Mouse (Mus musculus): ENCODE data around the gene Hist2h3b.
"Not testable (repeated sequence)": the region's sequence is repeated elsewhere in the genome, so short reads cannot be mapped to it uniquely, and the experiment has no call there.

Hist2h3b gene

GRCm38 (mm10) chr3:96238954-96239793 is 29.3 kb upstream of the Hist2h3b start, which contains the start of gene Hist2h3c2:
Hist2h3c2 (minus strand) TSS chr3:96239127.
- DNase-seq = peak; percentile 42 to 73

DNA sequence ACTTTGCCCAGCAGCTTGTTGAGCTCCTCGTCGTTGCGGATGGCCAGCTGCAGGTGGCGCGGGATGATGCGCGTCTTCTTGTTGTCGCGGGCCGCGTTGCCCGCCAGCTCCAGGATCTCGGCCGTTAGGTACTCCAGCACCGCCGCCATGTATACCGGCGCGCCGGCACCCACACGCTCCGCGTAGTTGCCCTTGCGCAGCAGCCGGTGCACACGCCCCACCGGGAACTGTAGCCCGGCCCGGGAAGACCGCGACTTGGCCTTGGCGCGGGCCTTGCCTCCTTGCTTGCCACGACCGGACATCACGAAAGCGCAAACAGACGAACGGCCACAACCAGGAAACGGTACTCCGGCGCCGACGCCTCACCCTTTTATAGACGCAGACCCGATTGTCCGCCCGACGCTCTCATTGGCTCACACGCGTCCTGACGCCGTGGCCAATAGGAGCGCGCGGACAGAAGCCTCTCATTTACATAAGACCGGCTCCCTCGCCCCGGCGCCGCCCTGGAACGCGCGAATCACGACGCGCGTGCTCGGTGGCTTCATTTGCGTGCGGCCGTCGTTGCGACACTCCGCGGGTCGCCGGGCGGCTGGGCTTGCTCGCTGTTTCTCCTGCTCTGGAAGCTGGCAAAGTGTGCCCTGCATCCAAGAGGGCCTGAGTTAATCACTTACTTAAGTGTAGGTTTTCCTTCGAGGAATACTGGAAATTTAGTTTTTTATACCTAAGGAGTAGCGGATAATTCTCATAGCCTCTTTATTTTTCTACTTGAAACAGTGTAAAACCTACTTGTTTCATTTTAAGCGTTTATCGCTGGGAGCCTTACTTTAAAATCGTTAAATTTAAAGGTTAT is 28.3 kb upstream of the Hist2h3b start, which contains the start of gene Hist2h2aa2:
Gene Hist2h2aa2, minus strand, starts transcription at position 328 of the 850 bp plus-strand sequence.
- peak; percentile 94 to 97 for DNase-seq

- no peak for DNase-seq
Observed at GRCm38 (mm10) chr3:96240799-96241197, 27.7 kb upstream of the Hist2h3b start.

- DNase-seq = no peak
Observed at GRCm38 (mm10) chr3:96243921-96244572, 24.4 kb upstream of the Hist2h3b start.

DNA sequence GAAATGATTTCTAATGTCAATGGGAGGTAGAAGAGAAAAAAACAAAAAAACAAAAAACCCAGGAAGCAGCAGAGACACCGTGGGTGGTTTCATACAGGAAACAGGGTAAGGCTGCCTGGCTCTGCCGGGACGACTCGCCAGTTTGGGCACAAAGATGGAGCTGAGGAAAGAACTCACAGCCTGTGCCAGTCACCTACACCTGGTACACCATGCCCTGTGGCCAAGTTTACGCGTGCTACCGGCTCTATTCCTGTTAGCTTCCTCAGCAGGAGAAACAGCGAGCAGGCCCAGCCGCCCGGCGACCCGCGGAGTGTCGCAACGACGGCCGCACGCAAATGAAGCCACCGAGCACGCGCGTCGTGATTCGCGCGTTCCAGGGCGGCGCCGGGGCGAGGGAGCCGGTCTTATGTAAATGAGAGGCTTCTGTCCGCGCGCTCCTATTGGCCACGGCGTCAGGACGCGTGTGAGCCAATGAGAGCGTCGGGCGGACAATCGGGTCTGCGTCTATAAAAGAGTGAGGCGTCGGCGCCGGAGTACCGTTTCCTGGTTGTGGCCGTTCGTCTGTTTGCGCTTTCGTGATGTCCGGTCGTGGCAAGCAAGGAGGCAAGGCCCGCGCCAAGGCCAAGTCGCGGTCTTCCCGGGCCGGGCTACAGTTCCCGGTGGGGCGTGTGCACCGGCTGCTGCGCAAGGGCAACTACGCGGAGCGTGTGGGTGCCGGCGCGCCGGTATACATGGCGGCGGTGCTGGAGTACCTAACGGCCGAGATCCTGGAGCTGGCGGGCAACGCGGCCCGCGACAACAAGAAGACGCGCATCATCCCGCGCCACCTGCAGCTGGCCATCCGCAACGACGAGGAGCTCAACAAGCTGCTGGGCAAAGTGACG is 23.2 kb upstream of the Hist2h3b start, which contains the start of gene Hist2h2aa1:
Gene Hist2h2aa1, plus strand, starts transcription at position 495 of the 884 bp plus-strand sequence.
- peak; percentile 86 to 91 for DNase-seq

- not testable (repeated sequence) for DNase-seq
Observed at GRCm38 (mm10) chr3:96246018-96246417, 22.4 kb upstream of the Hist2h3b start.

DNA sequence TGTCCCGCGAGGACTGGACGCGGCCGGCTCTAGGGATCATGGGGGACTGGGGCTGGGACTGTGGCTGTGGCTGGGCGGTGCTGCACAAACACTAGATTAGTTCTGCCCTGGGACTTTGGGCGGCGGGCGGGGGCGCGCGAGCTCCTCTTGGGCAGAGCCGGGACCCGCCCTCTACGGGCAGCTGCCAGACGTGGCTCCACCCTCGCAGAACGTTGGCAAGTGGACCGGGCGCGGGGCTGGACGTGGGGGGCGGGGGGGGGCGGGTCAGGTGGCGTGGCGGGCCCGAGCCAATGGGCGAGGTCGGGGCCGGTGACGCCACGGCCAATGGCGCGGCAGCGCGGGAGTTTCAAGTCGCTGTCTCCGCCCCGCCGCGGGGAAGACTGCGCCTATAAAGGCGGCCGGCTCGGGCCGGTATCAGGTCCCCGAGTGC is 22.0 kb upstream of the Hist2h3b start, which contains the start of gene Hist2h3c1:
Gene Hist2h3c1, plus strand, starts transcription at position 259 of the 430 bp plus-strand sequence.
- not testable (repeated sequence) for DNase-seq

DNA sequence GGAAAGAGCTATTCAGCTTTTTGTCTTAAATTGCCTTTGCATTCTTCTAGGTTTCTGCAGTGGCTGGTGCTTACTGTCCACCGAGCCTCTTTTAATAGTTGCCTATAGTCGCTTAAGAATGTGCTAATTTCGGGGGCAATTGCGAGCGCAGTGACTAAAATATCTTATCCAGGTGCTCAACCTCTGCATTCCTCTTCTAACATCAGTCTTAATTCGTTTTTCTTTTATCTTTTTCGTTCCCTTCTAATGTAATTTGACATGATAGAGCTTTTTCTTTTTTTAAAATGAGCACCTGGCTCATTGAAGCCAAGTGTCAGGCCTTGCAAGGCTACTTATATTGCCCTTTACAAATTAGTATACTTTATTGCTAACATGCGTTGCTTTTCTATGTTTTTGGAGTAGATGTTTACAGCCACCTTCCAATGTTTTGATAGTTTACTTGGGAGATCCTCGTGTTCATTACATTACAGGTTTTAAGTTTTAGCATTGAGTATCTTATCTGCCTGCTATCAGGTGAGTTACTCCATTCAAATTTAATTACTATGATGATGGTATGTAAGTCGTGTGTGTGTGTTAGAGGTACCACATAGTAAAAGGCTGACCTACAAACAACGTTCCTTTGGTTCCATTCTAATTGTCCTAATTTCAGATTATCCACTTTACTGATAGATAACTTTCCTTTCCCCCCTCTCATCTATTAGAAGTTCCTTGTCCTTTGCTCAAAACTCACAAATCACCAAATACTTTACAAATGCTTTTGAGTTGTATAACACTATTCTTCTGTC is 20.9 kb upstream of the Hist2h3b start:
- no peak for DNase-seq

GRCm38 (mm10) chr3:96248141-96249033 is 20.1 kb upstream of the Hist2h3b start:
- no peak for DNase-seq

- no peak for DNase-seq
Observed at GRCm38 (mm10) chr3:96249034-96249345, 19.5 kb upstream of the Hist2h3b start.

GRCm38 (mm10) chr3:96250890-96251289 is 17.6 kb upstream of the Hist2h3b start:
- no peak for DNase-seq

GRCm38 (mm10) chr3:96251787-96252186 is 16.7 kb upstream of the Hist2h3b start:
- DNase-seq = no peak

- peak in 1 of 2 experiments; percentile 43 for DNase-seq
Observed at GRCm38 (mm10) chr3:96254683-96255355, 13.6 kb upstream of the Hist2h3b start.

GRCm38 (mm10) chr3:96255926-96256593 is 12.4 kb upstream of the Hist2h3b start:
- no peak for DNase-seq

DNA sequence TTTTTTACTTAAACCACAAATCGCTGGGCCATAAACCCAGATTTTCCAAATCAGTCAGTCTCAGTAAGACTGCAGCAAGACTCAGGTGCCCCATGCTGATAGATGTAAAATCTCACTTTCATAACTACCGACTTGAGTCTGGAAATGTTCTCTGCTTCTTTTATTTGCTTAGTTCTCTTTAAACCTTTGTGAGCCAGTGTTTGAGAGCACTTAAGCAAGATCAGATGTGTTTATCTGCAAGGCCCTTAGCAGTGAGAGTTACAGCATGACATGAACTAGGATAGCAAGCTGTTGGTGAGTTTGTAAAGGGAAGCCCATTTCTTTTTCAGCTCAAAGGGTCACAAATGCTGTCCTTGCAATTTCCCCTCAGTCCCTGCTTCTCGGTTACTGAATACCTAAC is 11.3 kb upstream of the Hist2h3b start:
- no peak for DNase-seq

DNA sequence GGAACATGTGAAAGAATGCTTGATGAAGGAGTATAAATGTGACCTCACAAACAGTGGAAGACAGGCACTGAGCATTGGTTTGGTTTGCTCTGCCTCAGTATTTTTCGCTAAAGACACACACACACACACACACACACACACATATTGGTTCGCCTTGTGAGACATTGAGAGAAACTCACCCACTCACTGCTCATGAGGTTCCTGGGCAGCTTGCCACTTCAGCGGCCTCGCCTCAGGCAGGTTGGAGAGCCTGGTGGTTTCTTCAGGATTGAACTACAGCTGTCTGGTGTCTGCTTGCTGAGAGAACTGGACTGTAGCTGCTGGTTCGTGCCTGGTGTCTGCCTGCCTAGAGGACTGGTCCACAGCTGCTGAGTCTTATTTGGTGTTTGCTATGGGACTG is 8.2 kb upstream of the Hist2h3b start:
- no peak for DNase-seq

DNA sequence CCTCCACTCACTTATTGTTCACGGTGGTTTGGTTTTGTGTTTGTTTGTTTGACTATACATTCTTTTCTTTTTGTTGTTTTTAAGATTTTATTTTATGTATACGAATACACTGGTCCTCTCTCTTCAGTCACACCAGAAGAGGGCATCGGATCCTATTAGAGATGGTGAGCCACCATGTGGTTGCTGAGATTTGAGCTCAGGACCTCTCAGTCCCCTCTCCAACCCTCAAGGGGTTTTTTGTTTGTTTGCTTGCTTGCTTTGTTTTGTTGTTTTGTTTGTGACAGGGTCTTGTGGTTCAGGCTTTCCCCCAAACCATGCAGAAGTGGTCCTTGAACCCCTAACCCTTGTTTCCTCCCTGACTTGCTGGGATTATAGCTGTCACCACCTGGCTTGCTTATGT is 6.8 kb upstream of the Hist2h3b start:
- no peak for DNase-seq

DNA sequence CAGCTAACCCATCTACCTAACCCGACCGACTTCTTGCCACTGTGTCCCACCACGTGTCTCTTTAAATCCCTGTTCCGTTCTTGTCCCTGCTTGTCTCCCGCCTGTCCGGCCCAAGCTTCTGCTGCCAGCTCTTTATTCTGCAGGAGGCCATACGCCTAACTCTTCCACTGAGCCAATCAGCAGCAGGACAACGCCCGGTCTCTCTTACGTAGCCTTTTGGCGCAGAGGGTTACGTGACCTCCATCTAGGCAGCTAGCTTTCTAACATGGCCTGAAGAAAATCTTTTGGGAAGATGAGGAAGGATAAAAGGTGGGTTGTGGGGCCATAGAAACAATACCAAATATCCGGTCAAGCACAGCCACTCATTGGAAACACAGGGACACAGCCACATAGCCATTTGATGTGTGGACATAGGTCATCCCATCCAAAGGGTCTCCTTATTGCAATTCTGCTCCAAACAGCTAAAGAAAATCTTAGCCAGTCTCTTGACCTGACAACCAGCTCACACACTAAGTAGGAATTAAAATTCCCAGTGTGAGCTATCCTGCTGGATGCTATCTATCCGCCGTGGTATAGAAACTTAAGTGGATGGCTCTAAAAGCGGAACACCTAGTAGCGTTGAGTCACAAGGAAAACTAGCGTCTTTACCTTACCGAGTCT is 6.1 kb upstream of the Hist2h3b start:
- DNase-seq = peak; percentile 74 to 83
